Mouse (Mus musculus): ENCODE data around the gene Galm. TPM values are rescaled to one million over a fixed set of nuclear protein-coding genes. Genes with fewer than 3 reads are reported as not detected.

Gene Galm
- polyA plus RNA-seq, 1 experiment = 3.7 TPM

DNA sequence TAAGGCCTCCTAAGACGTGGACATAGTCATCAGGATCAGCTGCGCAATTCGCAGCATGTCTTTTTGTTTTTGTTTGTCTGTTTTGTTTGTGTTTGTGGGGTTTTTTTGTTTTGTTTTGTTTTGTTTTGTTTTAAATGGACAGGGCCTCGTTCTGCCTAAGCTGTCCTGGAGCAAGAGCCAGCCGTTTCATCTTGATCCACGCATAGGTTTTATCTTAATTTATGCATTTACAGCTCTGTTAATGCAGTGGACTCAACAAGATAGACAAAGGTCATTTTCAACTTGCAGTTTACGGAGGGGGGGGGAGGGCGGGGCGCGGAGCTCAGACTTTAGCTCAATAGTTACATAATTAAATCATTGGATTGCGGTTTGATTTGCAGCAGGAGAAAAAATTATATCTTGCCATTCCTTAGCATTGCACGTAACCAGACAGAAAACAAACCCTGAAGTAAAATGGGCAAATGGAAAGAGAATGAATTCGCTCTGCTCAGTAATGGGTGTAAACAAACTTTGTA is 1.3 kb downstream of the Galm start:
- H3K79me2 ChIP-seq (ENCODE audit: control insufficient read depth, insufficient read depth) = no peaks in the 10 kb centered on the region
- TF ChIP-seq FOSL1 (IDR thresholded peaks at IDR 0.05; ENCODE audit: insufficient read depth, low read length, poor library complexity, severe bottlenecking) (no peak), CEBPB (IDR thresholded peaks at IDR 0.05; ENCODE audit: low read depth) (no peak), MYOD1 (IDR thresholded peaks at IDR 0.05; ENCODE audit: control insufficient read depth, insufficient read length, low read depth) (no peak), CTCF (IDR thresholded peaks at IDR 0.05; ENCODE audit: control insufficient read depth, insufficient read depth, insufficient read length) (no peak), MYOG (IDR thresholded peaks at IDR 0.05; ENCODE audit: control insufficient read depth, extremely low read depth, insufficient read length) (no peak), USF1 (IDR thresholded peaks at IDR 0.05; ENCODE audit: low read depth) (no peak), MAX (IDR thresholded peaks at IDR 0.05) (no peak)
- no peaks in the 10 kb centered on the region for H3K79me3 ChIP-seq (ENCODE audit: low read depth)
- H3K36me3 ChIP-seq (ENCODE audit: control insufficient read depth, insufficient read depth) = no peaks in the 10 kb centered on the region
- H3ac ChIP-seq (ENCODE audit: control insufficient read depth, insufficient read length, low read depth) = no peak overlapping the region
- no peaks in the 10 kb centered on the region for H3K27me3 ChIP-seq (ENCODE audit: control insufficient read depth, insufficient read depth, insufficient read length)
- no peak overlapping the region for H3K4me3 ChIP-seq (ENCODE audit: insufficient read depth, poor library complexity, severe bottlenecking)

DNA sequence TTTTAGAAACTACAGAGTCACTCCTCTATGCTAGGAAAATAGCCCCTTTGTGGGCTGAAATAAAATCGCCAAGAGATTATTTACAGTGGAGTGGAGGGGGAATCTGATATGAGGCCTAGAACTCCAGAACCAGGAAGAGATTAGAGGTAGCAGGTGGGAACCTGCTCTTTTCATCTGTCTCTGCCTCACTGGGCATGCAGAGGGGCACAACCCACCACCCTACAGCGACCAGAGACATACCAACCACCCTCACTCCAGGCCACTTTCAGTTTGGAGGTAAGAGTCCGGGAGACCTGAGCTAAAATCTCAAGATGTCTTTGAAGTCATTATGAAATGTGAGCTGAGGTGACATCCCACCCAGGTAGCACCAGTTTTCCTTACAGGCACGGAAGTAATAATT is 2.1 kb downstream of the Galm start:
- Histone ChIP-seq H3K79me3 (ENCODE audit: low read depth) (no peaks in the 10 kb centered on the region), H3K36me3 (ENCODE audit: control insufficient read depth, insufficient read depth) (no peaks in the 10 kb centered on the region), H3ac (ENCODE audit: control insufficient read depth, insufficient read length, low read depth) (no peak overlapping the region), H3K27me3 (ENCODE audit: control insufficient read depth, insufficient read depth, insufficient read length) (no peaks in the 10 kb centered on the region), H3K4me3 (ENCODE audit: insufficient read depth, poor library complexity, severe bottlenecking) (no peak overlapping the region), H3K79me2 (ENCODE audit: control insufficient read depth, insufficient read depth) (no peaks in the 10 kb centered on the region)
- TF ChIP-seq MYOD1 (IDR thresholded peaks at IDR 0.05; ENCODE audit: control insufficient read depth, insufficient read length, low read depth) = no peak
- no peak for TF ChIP-seq CTCF (IDR thresholded peaks at IDR 0.05; ENCODE audit: control insufficient read depth, insufficient read depth, insufficient read length)
- TF ChIP-seq CEBPB (IDR thresholded peaks at IDR 0.05; ENCODE audit: low read depth) = no peak
- TF ChIP-seq FOSL1 (IDR thresholded peaks at IDR 0.05; ENCODE audit: insufficient read depth, low read length, poor library complexity, severe bottlenecking) = no peak
- TF ChIP-seq MYOG (IDR thresholded peaks at IDR 0.05; ENCODE audit: control insufficient read depth, extremely low read depth, insufficient read length) = no peak
- TF ChIP-seq USF1 (IDR thresholded peaks at IDR 0.05; ENCODE audit: low read depth) = no peak
- TF ChIP-seq MAX (IDR thresholded peaks at IDR 0.05) = no peak

DNA sequence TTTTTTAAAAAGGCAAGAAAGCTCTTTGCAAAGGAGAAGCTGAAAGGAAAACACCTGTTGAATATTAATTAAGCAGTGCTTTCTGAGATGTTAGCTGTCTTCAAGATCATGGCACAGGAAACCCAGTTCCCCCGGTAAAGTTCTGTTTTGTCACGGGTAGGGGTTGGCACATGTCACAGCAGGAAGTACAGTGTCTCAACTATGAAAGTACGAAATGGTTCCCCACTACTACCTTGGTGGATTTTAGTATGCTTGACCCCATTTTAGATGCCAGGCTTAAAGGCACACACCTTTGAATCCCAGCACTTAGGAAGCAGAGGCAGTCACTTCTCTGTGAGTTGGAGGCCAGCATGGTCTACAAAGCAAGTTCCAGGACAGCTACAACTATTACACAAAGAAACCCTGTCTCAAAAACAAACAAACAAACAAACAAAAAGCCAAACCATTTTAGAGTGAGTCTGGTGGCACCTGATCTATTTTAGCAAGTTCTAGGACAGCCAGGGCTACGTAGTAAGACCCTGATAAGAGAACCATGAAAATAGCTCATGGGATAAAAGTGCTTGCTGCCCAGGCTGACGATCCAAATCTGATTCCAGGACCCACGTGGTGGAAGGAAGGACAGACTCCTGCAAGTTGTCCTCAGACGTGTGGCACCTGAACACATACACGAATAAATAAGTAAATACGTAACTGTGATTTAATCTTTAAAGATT is 3.6 kb downstream of the Galm start:
- H3K4me3 ChIP-seq (ENCODE audit: insufficient read depth, poor library complexity, severe bottlenecking) = no peak overlapping the region
- no peaks in the 10 kb centered on the region for H3K27me3 ChIP-seq (ENCODE audit: control insufficient read depth, insufficient read depth, insufficient read length)
- no peaks in the 10 kb centered on the region for H3K79me2 ChIP-seq (ENCODE audit: control insufficient read depth, insufficient read depth)
- H3ac ChIP-seq (ENCODE audit: control insufficient read depth, insufficient read length, low read depth) = no peak overlapping the region
- no peaks in the 10 kb centered on the region for H3K36me3 ChIP-seq (ENCODE audit: control insufficient read depth, insufficient read depth)
- H3K79me3 ChIP-seq (ENCODE audit: low read depth) = no peaks in the 10 kb centered on the region
- TF ChIP-seq CTCF (IDR thresholded peaks at IDR 0.05; ENCODE audit: control insufficient read depth, insufficient read depth, insufficient read length) (no peak), MYOG (IDR thresholded peaks at IDR 0.05; ENCODE audit: control insufficient read depth, extremely low read depth, insufficient read length) (no peak), USF1 (IDR thresholded peaks at IDR 0.05; ENCODE audit: low read depth) (no peak), CEBPB (IDR thresholded peaks at IDR 0.05; ENCODE audit: low read depth) (no peak), MAX (IDR thresholded peaks at IDR 0.05) (no peak), MYOD1 (IDR thresholded peaks at IDR 0.05; ENCODE audit: control insufficient read depth, insufficient read length, low read depth) (no peak), FOSL1 (IDR thresholded peaks at IDR 0.05; ENCODE audit: insufficient read depth, low read length, poor library complexity, severe bottlenecking) (no peak)

DNA sequence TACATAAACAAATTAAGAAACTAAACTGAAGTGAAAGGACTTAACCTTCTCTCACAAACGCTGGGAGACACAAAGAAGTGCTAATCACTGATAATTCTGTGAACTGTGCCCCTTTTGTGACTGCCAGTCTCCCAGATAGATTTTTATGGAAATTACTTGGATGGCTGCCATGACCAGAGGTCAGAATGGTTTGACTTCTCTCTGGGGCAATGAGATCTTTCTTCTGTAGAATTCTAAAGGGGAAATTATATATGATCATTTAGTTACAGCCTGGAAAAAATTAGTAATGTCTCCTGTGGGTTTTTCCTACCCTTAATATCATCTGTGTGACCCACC is 4.1 kb downstream of the Galm start:
- no peak overlapping the region for H3ac ChIP-seq (ENCODE audit: control insufficient read depth, insufficient read length, low read depth)
- no peak for TF ChIP-seq CTCF (IDR thresholded peaks at IDR 0.05; ENCODE audit: control insufficient read depth, insufficient read depth, insufficient read length)
- TF ChIP-seq MYOD1 (IDR thresholded peaks at IDR 0.05; ENCODE audit: control insufficient read depth, insufficient read length, low read depth) = no peak
- TF ChIP-seq USF1 (IDR thresholded peaks at IDR 0.05; ENCODE audit: low read depth) = no peak
- no peak for TF ChIP-seq MYOG (IDR thresholded peaks at IDR 0.05; ENCODE audit: control insufficient read depth, extremely low read depth, insufficient read length)
- TF ChIP-seq MAX (IDR thresholded peaks at IDR 0.05) = no peak
- TF ChIP-seq FOSL1 (IDR thresholded peaks at IDR 0.05; ENCODE audit: insufficient read depth, low read length, poor library complexity, severe bottlenecking) = no peak
- TF ChIP-seq CEBPB (IDR thresholded peaks at IDR 0.05; ENCODE audit: low read depth) = no peak
- no peaks in the 10 kb centered on the region for H3K27me3 ChIP-seq (ENCODE audit: control insufficient read depth, insufficient read depth, insufficient read length)
- no peaks in the 10 kb centered on the region for H3K36me3 ChIP-seq (ENCODE audit: control insufficient read depth, insufficient read depth)
- H3K79me2 ChIP-seq (ENCODE audit: control insufficient read depth, insufficient read depth) = no peaks in the 10 kb centered on the region
- H3K79me3 ChIP-seq (ENCODE audit: low read depth) = no peaks in the 10 kb centered on the region
- no peak overlapping the region for H3K4me3 ChIP-seq (ENCODE audit: insufficient read depth, poor library complexity, severe bottlenecking)

DNA sequence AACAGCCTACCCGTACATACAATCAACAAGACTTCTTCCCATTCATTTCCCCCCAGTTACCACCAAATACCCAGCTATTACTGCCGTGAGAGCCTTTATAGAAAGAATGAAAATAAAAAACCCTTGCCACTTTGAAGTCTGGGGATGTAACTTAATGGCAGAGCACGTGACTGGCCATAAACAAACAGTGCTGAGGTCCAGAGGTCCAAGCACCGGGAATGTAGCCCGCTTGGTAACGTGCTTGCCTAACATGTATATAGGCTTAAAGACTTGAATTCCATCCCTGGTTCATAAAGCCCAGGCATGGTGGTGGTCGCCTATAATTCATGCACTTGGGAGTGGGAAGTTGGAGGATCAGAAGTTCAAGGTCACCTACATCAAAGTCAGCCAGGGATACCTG is 4.6 kb downstream of the Galm start:
- no peaks in the 10 kb centered on the region for H3K79me3 ChIP-seq (ENCODE audit: low read depth)
- no peaks in the 10 kb centered on the region for H3K27me3 ChIP-seq (ENCODE audit: control insufficient read depth, insufficient read depth, insufficient read length)
- H3K36me3 ChIP-seq (ENCODE audit: control insufficient read depth, insufficient read depth) = no peaks in the 10 kb centered on the region
- TF ChIP-seq MYOD1 (IDR thresholded peaks at IDR 0.05; ENCODE audit: control insufficient read depth, insufficient read length, low read depth) (no peak), USF1 (IDR thresholded peaks at IDR 0.05; ENCODE audit: low read depth) (no peak), MYOG (IDR thresholded peaks at IDR 0.05; ENCODE audit: control insufficient read depth, extremely low read depth, insufficient read length) (no peak), CTCF (IDR thresholded peaks at IDR 0.05; ENCODE audit: control insufficient read depth, insufficient read depth, insufficient read length) (no peak), FOSL1 (IDR thresholded peaks at IDR 0.05; ENCODE audit: insufficient read depth, low read length, poor library complexity, severe bottlenecking) (no peak), CEBPB (IDR thresholded peaks at IDR 0.05; ENCODE audit: low read depth) (no peak), MAX (IDR thresholded peaks at IDR 0.05) (no peak)
- no peak overlapping the region for H3K4me3 ChIP-seq (ENCODE audit: insufficient read depth, poor library complexity, severe bottlenecking)
- no peaks in the 10 kb centered on the region for H3K79me2 ChIP-seq (ENCODE audit: control insufficient read depth, insufficient read depth)
- no peak overlapping the region for H3ac ChIP-seq (ENCODE audit: control insufficient read depth, insufficient read length, low read depth)
